Comparison of ENCODE assay signal across 8 mouse cellular contexts in genomic region chr1:166379013-166379629, GRCm38 (mm10). TPM values are rescaled to one million over a fixed set of nuclear protein-coding genes. Genes with fewer than 3 reads are reported as not detected.
DNase-seq lines count a peak whose midpoint lies in the region; ATAC-seq lines count a peak whose summit lies in the region.

Gene Tada1 (plus strand): TSS chr1:166379097.

- H3K9me3 ChIP-seq in hindbrain, embryonic 13.5 days, result 0 out of 2 replicates have a peak, but pooled peaks cover 5% of the 10 kb centered on the region

- ATAC-seq in hindbrain, embryonic 13.5 days (ENCODE audit: low FRiP score), result peak; percentile 96

- H3K4me3 ChIP-seq in hindbrain, embryonic 13.5 days, result peak within 1 kb of the TSS; percentile 95

- peak within 1 kb of the TSS; percentile 70 for H3K4me2 ChIP-seq in hindbrain, embryonic 13.5 days

- DNase-seq in NIH3T3 (ENCODE audit: low read depth), result peak; percentile 98
- DNase-seq in cerebellum, postnatal 10 days, result peak; percentile 97
- peak; percentile 89 to 91 for DNase-seq in frontal cortex, postnatal 14 days (ENCODE audit: low spot score in 2 of 2)
- DNase-seq in layer of hippocampus, postnatal 36 days, result peak; percentile 87 to 91
- DNase-seq in lung, postnatal 36 days, result peak; percentile 94
- DNase-seq in retina, postnatal 1 day, result peak; percentile 96
- DNase-seq in urinary bladder, adult 18-20 months (ENCODE audit: low spot score in 2 of 2), result peak; percentile 90 to 94

- peak within 1 kb of the TSS; percentile 94 for H3K27ac ChIP-seq in hindbrain, embryonic 13.5 days

- H3K9ac ChIP-seq in hindbrain, embryonic 13.5 days, result peak within 1 kb of the TSS; percentile 97

- peaks cover 28% of the 10 kb centered on the region for H3K4me1 ChIP-seq in hindbrain, embryonic 13.5 days (replicated peaks)

- peaks cover 17% of the 10 kb centered on the region for H3K36me3 ChIP-seq in hindbrain, embryonic 13.5 days

- H3K27me3 ChIP-seq in hindbrain, embryonic 13.5 days, result no peaks in the 10 kb centered on the region

- WGBS in hindbrain, embryonic 13.5 days, result 0% methylated on average over 62 of the region's 81 CpGs

RNA-seq across cellular contexts. Expression of gene Tada1, which starts in this region (rescaled TPM):
- polyA plus RNA-seq in hindbrain, embryonic 13.5 days (2015; fragmentation: Nextera tagmentation; extraction: Ambion mirVana), result 73.8 and 77.0 TPM in 2 replicates
- total RNA-seq in layer of hippocampus, postnatal 36 days (2021), result 10 to 100 TPM; 36.6 to 37.8 TPM

Comparison
In these comparisons a context has a peak if more than half of its experiments do, and no peak if none do; other contexts are left out.
1. Peak in every context shown above with its lines: DNase-seq, ATAC-seq, H3K4me3 ChIP-seq and H3K27ac ChIP-seq.